In genomic region chr11:88386916-88387315, GRCm38 (mm10) we compare ENCODE assay signal across 12 mouse cellular contexts.
A peak's percentile ranks its signal among the peaks of the same experiment; 100 is the strongest.
DNase-seq lines count a peak whose midpoint lies in the region; ATAC-seq and TF ChIP-seq lines count a peak whose summit lies in the region.
"Had no signal": no experiment of that assay in that cellular context is flagged by ENCODE, and none has a peak within 500 bp of the region (broad histone marks: within the 10 kb centered on the region; RNA-seq: fewer than 3 reads in every experiment).

No protein-coding gene starts in this region.

- no peaks in the 10 kb centered on the region for H3K27me3 ChIP-seq in hindbrain, embryonic 10.5 days (ENCODE audit: insufficient read depth, poor library complexity, severe bottlenecking)
- H3K27me3 ChIP-seq in hindbrain, embryonic 12.5 days: no peaks in the 10 kb centered on the region
- H3K27me3 ChIP-seq in lung, postnatal 0 days (replicated peaks; ENCODE audit: insufficient read depth, low read length): no peaks in the 10 kb centered on the region
- no peaks in the 10 kb centered on the region for H3K27me3 ChIP-seq in intestine, postnatal 0 days (replicated peaks; ENCODE audit: control insufficient read depth, insufficient read depth, low read length)
- H3K27me3 ChIP-seq: CH12.LX; embryonic facial prominence, embryonic 12.5 days; megakaryocyte, embryonic 14.5 days had no signal

- no peak for DNase-seq in hindbrain, embryonic 10.5 days (ENCODE audit: low spot score)
- DNase-seq in gastrocnemius, postnatal 25 days: peak; percentile 69
- peak; percentile 74 for DNase-seq in heart, postnatal 4 days
- DNase-seq in lung, postnatal 0 days (ENCODE audit: low spot score): peak; percentile 69
- DNase-seq in layer of hippocampus, adult 8-10 months (ENCODE audit: low spot score in 2 of 2): no peak
- no peak for DNase-seq in left cerebral cortex, adult 8-10 months (ENCODE audit: low spot score in 2 of 2)
- DNase-seq: thymus, adult 2 months had no signal

- H3K4me1 ChIP-seq in hindbrain, embryonic 10.5 days (replicated peaks): peaks cover 36% of the 10 kb centered on the region
- peaks cover 25% of the 10 kb centered on the region for H3K4me1 ChIP-seq in hindbrain, embryonic 12.5 days
- no peaks in the 10 kb centered on the region for H3K4me1 ChIP-seq in lung, postnatal 0 days (ENCODE audit: insufficient read depth, low read depth, low read length)
- no peaks in the 10 kb centered on the region for H3K4me1 ChIP-seq in intestine, postnatal 0 days (replicated peaks; ENCODE audit: control insufficient read depth, insufficient read depth, low read length)
- H3K4me1 ChIP-seq: embryonic facial prominence, embryonic 12.5 days had no signal

- TF ChIP-seq CTCF in lung, postnatal 0 days (IDR thresholded peaks at IDR 0.05): no peak
- TF ChIP-seq CTCF in intestine, postnatal 0 days (IDR thresholded peaks at IDR 0.05; ENCODE audit: low read depth): no peak

- TF ChIP-seq EP300 in lung, postnatal 0 days (IDR thresholded peaks at IDR 0.05): no peak

- no peak overlapping the region for H3K4me2 ChIP-seq in hindbrain, embryonic 12.5 days (replicated peaks)
- H3K4me2 ChIP-seq in lung, postnatal 0 days (replicated peaks; ENCODE audit: low read depth, low read length): no peak overlapping the region
- H3K4me2 ChIP-seq in intestine, postnatal 0 days (replicated peaks; ENCODE audit: low read depth): no peak overlapping the region
- H3K4me2 ChIP-seq: embryonic facial prominence, embryonic 12.5 days had no signal

- no peaks in the 10 kb centered on the region for H3K9me3 ChIP-seq in hindbrain, embryonic 10.5 days
- H3K9me3 ChIP-seq in hindbrain, embryonic 12.5 days (replicated peaks): no peaks in the 10 kb centered on the region
- no peaks in the 10 kb centered on the region for H3K9me3 ChIP-seq in lung, postnatal 0 days (ENCODE audit: low read length)
- no peaks in the 10 kb centered on the region for H3K9me3 ChIP-seq in intestine, postnatal 0 days (ENCODE audit: control insufficient read depth)
- H3K9me3 ChIP-seq: embryonic facial prominence, embryonic 12.5 days had no signal

- no peak overlapping the region for H3K4me3 ChIP-seq in hindbrain, embryonic 10.5 days
- no peak overlapping the region for H3K4me3 ChIP-seq in hindbrain, embryonic 12.5 days
- no peak overlapping the region for H3K4me3 ChIP-seq in lung, postnatal 0 days (ENCODE audit: low read depth, low read length)
- H3K4me3 ChIP-seq in intestine, postnatal 0 days (ENCODE audit: low read depth, low read length): no peak overlapping the region
- H3K4me3 ChIP-seq: embryonic facial prominence, embryonic 12.5 days; megakaryocyte, embryonic 14.5 days had no signal

- no peak overlapping the region for H3K9ac ChIP-seq in hindbrain, embryonic 12.5 days
- H3K9ac ChIP-seq in lung, postnatal 0 days (replicated peaks; ENCODE audit: low read depth): no peak overlapping the region
- H3K9ac ChIP-seq in intestine, postnatal 0 days (ENCODE audit: low read depth, low read length): no peak overlapping the region
- H3K9ac ChIP-seq: embryonic facial prominence, embryonic 12.5 days had no signal

- WGBS in hindbrain, embryonic 10.5 days: 96% methylated on average over 4 of the region's 4 CpGs
- WGBS in hindbrain, embryonic 12.5 days: 93% methylated on average over 4 of the region's 4 CpGs
- WGBS in lung, postnatal 0 days: 62% methylated on average over 4 of the region's 4 CpGs
- 72% methylated on average over 4 of the region's 4 CpGs for WGBS in intestine, postnatal 0 days

- ATAC-seq in hindbrain, embryonic 12.5 days (ENCODE audit: low FRiP score): no peak
- ATAC-seq in lung, postnatal 0 days: peak; percentile 70
- no peak; the same call in 1 of the 2 replicates for ATAC-seq in intestine, postnatal 0 days

- H3K36me3 ChIP-seq in hindbrain, embryonic 10.5 days: peaks cover 78% of the 10 kb centered on the region
- H3K36me3 ChIP-seq in hindbrain, embryonic 12.5 days: peaks cover 27% of the 10 kb centered on the region
- H3K36me3 ChIP-seq in lung, postnatal 0 days (ENCODE audit: insufficient read depth, low read length): no peaks in the 10 kb centered on the region
- peaks cover 6% of the 10 kb centered on the region; the same call in 1 of the 2 replicates for H3K36me3 ChIP-seq in intestine, postnatal 0 days (ENCODE audit: control insufficient read depth, insufficient read depth)

- 0 out of 2 replicates have a peak overlapping the region, but pooled peaks have one; percentile 9 for H3K27ac ChIP-seq in hindbrain, embryonic 10.5 days
- no peak overlapping the region for H3K27ac ChIP-seq in hindbrain, embryonic 12.5 days
- H3K27ac ChIP-seq in lung, postnatal 0 days (ENCODE audit: low read length): no peak overlapping the region
- H3K27ac ChIP-seq in intestine, postnatal 0 days (ENCODE audit: low read depth, low read length): no peak overlapping the region
- H3K27ac ChIP-seq: embryonic facial prominence, embryonic 12.5 days had no signal

Comparison
In these comparisons a context has a peak if more than half of its experiments do, and no peak if none do; other contexts are left out.
1. DNase-seq: peak in gastrocnemius, postnatal 25 days (single experiment), heart, postnatal 4 days (single experiment) and lung, postnatal 0 days (single experiment); none in hindbrain, embryonic 10.5 days (single experiment), layer of hippocampus, adult 8-10 months (0 of 2) and left cerebral cortex, adult 8-10 months (0 of 2).